Mouse (Mus musculus): ENCODE data around the gene Zbtb38.

The Zbtb38 gene

GRCm38 (mm10) chr9:96752603-96753114 is at the start of gene Zbtb38:
TSS of gene Zbtb38 (minus strand) at chr9:96752831.
- Histone ChIP-seq H3K27me3 (ENCODE audit: insufficient read depth, low read length) (no peaks in the 10 kb centered on the region), H3K4me1 (replicated peaks; ENCODE audit: low read depth, low read length) (peaks cover 45% of the 10 kb centered on the region), H3K4me3 (replicated peaks; ENCODE audit: low read length) (peak within 1 kb of the TSS; percentile 68), H3K9me3 (ENCODE audit: low read length) (no peaks in the 10 kb centered on the region), H3K36me3 (ENCODE audit: insufficient read depth, low read length) (peaks cover 24% of the 10 kb centered on the region)
- TF ChIP-seq NANOG (IDR thresholded peaks at IDR 0.05; ENCODE audit: borderline replicate concordance, low read length) (no peak), POU5F1 (IDR thresholded peaks at IDR 0.05; ENCODE audit: borderline replicate concordance, low read length) (no peak), CTCF (conservative IDR thresholded peaks at IDR 0.05; ENCODE audit: low read length) (no peak)

GRCm38 (mm10) chr9:96800131-96800825 is 47.6 kb upstream of the Zbtb38 start:
- H3K4me1 ChIP-seq (replicated peaks; ENCODE audit: low read depth, low read length) = peaks cover 59% of the 10 kb centered on the region
- TF ChIP-seq POU5F1 (IDR thresholded peaks at IDR 0.05; ENCODE audit: borderline replicate concordance, low read length) (no peak), CTCF (conservative IDR thresholded peaks at IDR 0.05; ENCODE audit: low read length) (no peak), NANOG (IDR thresholded peaks at IDR 0.05; ENCODE audit: borderline replicate concordance, low read length) (no peak)
- H3K36me3 ChIP-seq (ENCODE audit: insufficient read depth, low read length) = no peaks in the 10 kb centered on the region
- H3K27me3 ChIP-seq (ENCODE audit: insufficient read depth, low read length) = no peaks in the 10 kb centered on the region
- H3K4me3 ChIP-seq (replicated peaks; ENCODE audit: low read length) = no peak overlapping the region
- no peaks in the 10 kb centered on the region for H3K9me3 ChIP-seq (ENCODE audit: low read length)

GRCm38 (mm10) chr9:96797311-96797710 is 44.7 kb upstream of the Zbtb38 start:
- no peak for TF ChIP-seq POU5F1 (IDR thresholded peaks at IDR 0.05; ENCODE audit: borderline replicate concordance, low read length)
- TF ChIP-seq NANOG (IDR thresholded peaks at IDR 0.05; ENCODE audit: borderline replicate concordance, low read length) = no peak
- TF ChIP-seq CTCF (conservative IDR thresholded peaks at IDR 0.05; ENCODE audit: low read length) = no peak
- H3K4me3 ChIP-seq (replicated peaks; ENCODE audit: low read length) = no peak overlapping the region

GRCm38 (mm10) chr9:96795399-96795928 is 42.8 kb upstream of the Zbtb38 start:
- no peak for TF ChIP-seq POU5F1 (IDR thresholded peaks at IDR 0.05; ENCODE audit: borderline replicate concordance, low read length)
- TF ChIP-seq NANOG (IDR thresholded peaks at IDR 0.05; ENCODE audit: borderline replicate concordance, low read length) = no peak
- no peak for TF ChIP-seq CTCF (conservative IDR thresholded peaks at IDR 0.05; ENCODE audit: low read length)
- Histone ChIP-seq H3K27me3 (ENCODE audit: insufficient read depth, low read length) (no peaks in the 10 kb centered on the region), H3K36me3 (ENCODE audit: insufficient read depth, low read length) (no peaks in the 10 kb centered on the region), H3K4me1 (replicated peaks; ENCODE audit: low read depth, low read length) (peaks cover 43% of the 10 kb centered on the region), H3K9me3 (ENCODE audit: low read length) (peaks cover 5% of the 10 kb centered on the region; the same call in 1 of the 2 replicates), H3K4me3 (replicated peaks; ENCODE audit: low read length) (peak overlapping the region; percentile 72)

More at GRCm38 (mm10) chr9:96797311-96797710, 44.7 kb upstream of the Zbtb38 start:
- Histone ChIP-seq H3K4me1 (replicated peaks; ENCODE audit: low read depth, low read length) (peaks cover 52% of the 10 kb centered on the region), H3K36me3 (ENCODE audit: insufficient read depth, low read length) (no peaks in the 10 kb centered on the region), H3K27me3 (ENCODE audit: insufficient read depth, low read length) (no peaks in the 10 kb centered on the region), H3K9me3 (ENCODE audit: low read length) (no peaks in the 10 kb centered on the region)

GRCm38 (mm10) chr9:96794601-96795000 is 42.0 kb upstream of the Zbtb38 start:
- Histone ChIP-seq H3K4me1 (replicated peaks; ENCODE audit: low read depth, low read length) (peaks cover 35% of the 10 kb centered on the region), H3K4me3 (replicated peaks; ENCODE audit: low read length) (no peak overlapping the region), H3K27me3 (ENCODE audit: insufficient read depth, low read length) (no peaks in the 10 kb centered on the region), H3K9me3 (ENCODE audit: low read length) (peaks cover 5% of the 10 kb centered on the region; the same call in 1 of the 2 replicates), H3K36me3 (ENCODE audit: insufficient read depth, low read length) (no peaks in the 10 kb centered on the region)
- TF ChIP-seq NANOG (IDR thresholded peaks at IDR 0.05; ENCODE audit: borderline replicate concordance, low read length) (no peak), CTCF (conservative IDR thresholded peaks at IDR 0.05; ENCODE audit: low read length) (no peak)

GRCm38 (mm10) chr9:96792543-96792942 is 39.9 kb upstream of the Zbtb38 start:
- Histone ChIP-seq H3K9me3 (ENCODE audit: low read length) (peaks cover 5% of the 10 kb centered on the region; the same call in 1 of the 2 replicates), H3K27me3 (ENCODE audit: insufficient read depth, low read length) (peaks cover 7% of the 10 kb centered on the region; the same call in 1 of the 2 replicates), H3K4me1 (replicated peaks; ENCODE audit: low read depth, low read length) (peaks cover 15% of the 10 kb centered on the region), H3K4me3 (replicated peaks; ENCODE audit: low read length) (no peak overlapping the region), H3K36me3 (ENCODE audit: insufficient read depth, low read length) (no peaks in the 10 kb centered on the region)
- TF ChIP-seq POU5F1 (IDR thresholded peaks at IDR 0.05; ENCODE audit: borderline replicate concordance, low read length) (no peak), CTCF (conservative IDR thresholded peaks at IDR 0.05; ENCODE audit: low read length) (no peak), NANOG (IDR thresholded peaks at IDR 0.05; ENCODE audit: borderline replicate concordance, low read length) (no peak)

- Histone ChIP-seq H3K4me1 (replicated peaks; ENCODE audit: low read depth, low read length) (peaks cover 20% of the 10 kb centered on the region), H3K9me3 (ENCODE audit: low read length) (peaks cover 5% of the 10 kb centered on the region; the same call in 1 of the 2 replicates), H3K4me3 (replicated peaks; ENCODE audit: low read length) (0 out of 2 replicates have a peak overlapping the region, but pooled peaks have one; percentile 7), H3K36me3 (ENCODE audit: insufficient read depth, low read length) (no peaks in the 10 kb centered on the region), H3K27me3 (ENCODE audit: insufficient read depth, low read length) (peaks cover 10% of the 10 kb centered on the region; the same call in 1 of the 2 replicates)
- TF ChIP-seq CTCF (conservative IDR thresholded peaks at IDR 0.05; ENCODE audit: low read length) (peak; percentile 63), NANOG (IDR thresholded peaks at IDR 0.05; ENCODE audit: borderline replicate concordance, low read length) (no peak)
Observed at GRCm38 (mm10) chr9:96790389-96791007, 37.9 kb upstream of the Zbtb38 start.

GRCm38 (mm10) chr9:96789906-96790305 is 37.3 kb upstream of the Zbtb38 start:
- Histone ChIP-seq H3K4me1 (replicated peaks; ENCODE audit: low read depth, low read length) (peaks cover 16% of the 10 kb centered on the region), H3K36me3 (ENCODE audit: insufficient read depth, low read length) (no peaks in the 10 kb centered on the region), H3K4me3 (replicated peaks; ENCODE audit: low read length) (no peak overlapping the region), H3K9me3 (ENCODE audit: low read length) (peaks cover 5% of the 10 kb centered on the region; the same call in 1 of the 2 replicates), H3K27me3 (ENCODE audit: insufficient read depth, low read length) (peaks cover 10% of the 10 kb centered on the region; the same call in 1 of the 2 replicates)
- no peak for TF ChIP-seq NANOG (IDR thresholded peaks at IDR 0.05; ENCODE audit: borderline replicate concordance, low read length)
- no peak for TF ChIP-seq CTCF (conservative IDR thresholded peaks at IDR 0.05; ENCODE audit: low read length)
- TF ChIP-seq POU5F1 (IDR thresholded peaks at IDR 0.05; ENCODE audit: borderline replicate concordance, low read length) = no peak

All from E14TG2a.4 (cell line).